Mouse (Mus musculus) limb, embryonic 11.5 days (tissue): Measurements from ENCODE around the gene Ces2b. TPM values are rescaled to one million over a fixed set of nuclear protein-coding genes. Genes with fewer than 3 reads are reported as not detected.

Experiments
- ATAC-seq: fragments of 200-750 bp; cut with Nextera tagmentation; 2 replicates; pipeline ENCODE4 v1.8.0; 2017; ENCODE audit warnings: low read depth; ENCODE audit not compliant: insufficient number of reproducible peaks, low FRiP score, low TSS enrichment
- DNase-seq: peaks from one replicate; pipeline ENCODE4 v3.0.0-alpha.2; 2015; ENCODE audit warnings: low spot score
- H3K27ac ChIP-seq: fragments of 300-500 bp; sonication (generic); replicated peaks from 2 replicates; pipeline ENCODE4 v1.5.1; 2014; ENCODE audit warnings: low read depth, mild to moderate bottlenecking, low read length
- H3K27me3 ChIP-seq: fragments of 300-500 bp; sonication (generic); 2 replicates; pipeline ENCODE4 v1.6.1; 2014; ENCODE audit warnings: mild to moderate bottlenecking, low read length, mixed read lengths; ENCODE audit not compliant: control insufficient read depth, insufficient read depth
- H3K36me3 ChIP-seq: fragments of 300-500 bp; sonication (generic); 2 replicates; pipeline ENCODE4 v1.6.1; 2014; ENCODE audit warnings: mild to moderate bottlenecking, low read length, moderate library complexity, mixed read lengths; ENCODE audit not compliant: control insufficient read depth, insufficient read depth
- H3K4me1 ChIP-seq: fragments of 300-500 bp; sonication (generic); 2 replicates; pipeline ENCODE4 v1.6.1; 2014; ENCODE audit warnings: low read length, mixed read lengths; ENCODE audit not compliant: control insufficient read depth, insufficient read depth
- H3K4me2 ChIP-seq: fragments of 300-500 bp; sonication (generic); 2 replicates; pipeline ENCODE4 v1.6.1; 2014; ENCODE audit warnings: low read depth, mild to moderate bottlenecking, moderate library complexity; ENCODE audit not compliant: severe bottlenecking
- H3K4me3 ChIP-seq: fragments of 300-500 bp; sonication (generic); 2 replicates; pipeline ENCODE4 v1.5.1; 2014; ENCODE audit warnings: low read depth, low read length
- H3K9ac ChIP-seq: fragments of 300-500 bp; sonication (generic); 2 replicates; pipeline ENCODE4 v1.6.1; 2014; ENCODE audit warnings: mild to moderate bottlenecking, low read length
- H3K9me3 ChIP-seq: fragments of 300-500 bp; sonication (generic); 2 replicates; pipeline ENCODE4 v1.6.1; 2016; ENCODE audit warnings: low read length; ENCODE audit not compliant: control insufficient read depth
- WGBS: fragments of 180-500 bp; shearing (Covaris S2); extraction: QIAGEN DNeasy Blood & Tissue Kit; methylation state at CpG from one replicate; pipeline ENCODE4 v1.1.7; 2014; 5-methylcytosine and 5-hydroxymethylcytosine counted together
- polyA plus RNA-seq: library from polyadenylated mRNA; unstranded; fragments of >200 nt; fragmentation: Nextera tagmentation; extraction: Ambion mirVana; gene quantifications from 2 replicates; pipeline ENCODE4 v1.2.1, GENCODE M21; 2014

Gene Ces2b
- 0.13 and 0.20 TPM in 2 replicates for polyA plus RNA-seq

DNA sequence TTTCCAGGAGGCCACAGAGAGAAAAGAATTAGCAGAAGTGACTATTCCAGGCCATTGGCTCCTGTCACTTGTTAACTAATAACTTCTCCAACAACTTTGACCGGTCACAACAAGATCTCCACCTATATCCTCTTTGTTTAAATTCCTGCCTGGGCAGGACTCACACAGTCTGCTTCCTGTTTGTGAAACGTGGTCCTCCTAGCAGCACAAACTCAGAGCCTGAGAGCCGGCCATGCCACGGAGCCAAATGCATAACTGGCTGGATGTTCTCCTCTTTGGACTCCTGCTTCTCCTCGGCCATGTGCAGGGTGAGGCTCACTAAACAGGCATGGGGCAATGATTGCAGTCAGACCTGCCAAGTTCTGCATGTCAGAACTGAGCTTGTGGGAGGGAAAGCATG is at the start of gene Ces2b:
TSS of gene Ces2b (plus strand) at position 133 of the 400 bp plus-strand sequence.
- no peaks in the 10 kb centered on the region for H3K9me3 ChIP-seq
- DNase-seq (no peak), ATAC-seq (no peak)
- no peak within 1 kb of the TSS for H3K9ac ChIP-seq
- H3K4me1 ChIP-seq, result no peaks in the 10 kb centered on the region
- H3K4me2 ChIP-seq, result no peak within 1 kb of the TSS
- 73% methylated on average over 5 of the region's 5 CpGs for whole genome bisulfite sequencing
- no peak within 1 kb of the TSS for H3K4me3 ChIP-seq
- no peaks in the 10 kb centered on the region for H3K27me3 ChIP-seq
- H3K27ac ChIP-seq, result no peak within 1 kb of the TSS
- H3K36me3 ChIP-seq, result no peaks in the 10 kb centered on the region

DNA sequence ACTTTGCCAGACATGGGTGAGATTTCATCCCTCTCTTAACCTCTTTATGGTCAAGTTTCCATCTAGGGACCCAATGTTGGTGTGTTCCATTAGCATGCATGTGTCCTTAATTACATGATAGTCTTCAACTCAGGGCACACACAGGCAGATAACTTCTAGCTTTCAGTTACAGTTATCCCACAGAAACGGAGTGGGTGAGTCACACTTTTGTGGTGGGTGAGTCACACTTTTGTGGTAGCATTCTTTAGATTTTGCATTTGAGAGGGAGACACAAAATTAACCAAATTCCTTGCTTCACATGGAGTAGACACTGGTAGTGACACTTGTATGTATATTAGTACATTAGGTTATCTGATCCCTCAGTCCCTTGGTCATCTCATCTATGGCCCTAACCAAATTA is 44.3 kb upstream of the Ces2b start:
- Histone ChIP-seq H3K4me3 (no peak overlapping the region), H3K27ac (no peak overlapping the region), H3K4me1 (no peaks in the 10 kb centered on the region), H3K36me3 (no peaks in the 10 kb centered on the region), H3K4me2 (no peak overlapping the region), H3K27me3 (no peaks in the 10 kb centered on the region), H3K9ac (no peak overlapping the region), H3K9me3 (no peaks in the 10 kb centered on the region)
- no peak for ATAC-seq
- no peak for DNase-seq
- WGBS, result 75% methylated on average over 1 of the region's 1 CpGs

DNA sequence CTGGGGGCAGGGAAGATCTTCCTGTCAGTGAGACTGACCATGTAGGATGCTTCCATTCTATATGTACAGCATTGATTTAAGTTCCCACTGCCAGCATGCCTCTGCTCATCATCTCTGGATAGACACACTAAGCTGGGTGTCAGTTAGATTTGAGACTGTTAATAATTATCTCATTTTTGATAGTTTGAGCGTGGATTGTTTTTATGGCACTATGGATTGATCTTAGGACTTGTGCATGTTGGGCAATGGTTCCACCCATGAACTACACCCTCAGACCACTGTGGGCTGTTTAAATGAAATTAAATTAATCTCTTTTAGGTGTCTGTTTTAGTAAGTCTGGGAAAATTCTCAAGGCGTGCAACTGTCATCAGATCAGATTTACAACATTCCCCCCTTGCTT is 42.4 kb upstream of the Ces2b start:
- H3K4me1 ChIP-seq, result no peaks in the 10 kb centered on the region
- 84% methylated on average over 2 of the region's 2 CpGs for WGBS
- ATAC-seq, result no peak
- no peak overlapping the region for H3K4me3 ChIP-seq
- DNase-seq, result no peak
- no peaks in the 10 kb centered on the region for H3K27me3 ChIP-seq
- no peak overlapping the region for H3K4me2 ChIP-seq
- H3K27ac ChIP-seq, result no peak overlapping the region
- no peak overlapping the region for H3K9ac ChIP-seq
- no peaks in the 10 kb centered on the region for H3K9me3 ChIP-seq
- H3K36me3 ChIP-seq, result no peaks in the 10 kb centered on the region

DNA sequence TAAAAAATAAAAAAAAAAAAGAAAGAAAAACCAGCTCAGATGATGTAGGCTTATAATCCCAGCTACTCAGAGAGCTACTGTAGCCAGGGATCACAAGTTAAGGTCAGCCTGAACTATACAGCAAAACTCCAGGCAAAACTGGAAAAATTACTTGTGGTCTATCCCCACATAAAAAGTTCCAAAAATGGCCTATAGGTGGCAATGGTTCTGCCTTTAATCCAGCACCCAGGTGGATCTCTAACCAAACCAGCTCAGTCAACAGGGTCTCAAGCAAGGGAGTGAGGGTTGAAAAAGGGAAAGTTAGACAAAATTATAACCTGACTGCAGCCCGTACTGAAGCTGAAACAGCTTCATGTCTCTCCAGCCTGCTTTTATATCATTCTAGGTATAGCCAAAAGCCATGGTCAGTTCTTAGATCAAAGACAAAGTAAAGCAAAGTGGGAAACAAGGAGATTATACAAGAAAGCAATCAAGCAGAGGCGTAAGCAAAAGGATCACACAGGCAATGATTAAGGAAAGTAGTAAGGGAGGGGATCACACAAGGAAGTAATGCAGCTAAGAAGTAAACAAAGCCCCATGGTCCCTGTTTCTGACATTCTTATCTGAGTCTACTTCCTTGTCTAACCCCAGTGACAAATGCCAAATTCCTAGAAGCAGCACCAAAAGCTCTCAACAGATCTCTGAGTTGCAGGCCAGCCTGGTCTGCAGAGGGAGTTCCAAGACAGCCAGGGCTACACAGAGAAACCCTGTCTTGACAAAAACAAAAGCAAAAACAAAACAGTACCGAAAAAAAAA is 41.3 kb upstream of the Ces2b start:
- WGBS, result 63% methylated on average over 3 of the region's 3 CpGs
- H3K4me1 ChIP-seq, result no peaks in the 10 kb centered on the region
- DNase-seq (no peak), ATAC-seq (no peak)
- no peaks in the 10 kb centered on the region for H3K27me3 ChIP-seq
- no peak overlapping the region for H3K4me2 ChIP-seq
- no peak overlapping the region for H3K9ac ChIP-seq
- H3K9me3 ChIP-seq, result no peaks in the 10 kb centered on the region
- H3K4me3 ChIP-seq, result no peak overlapping the region
- H3K36me3 ChIP-seq, result no peaks in the 10 kb centered on the region
- no peak overlapping the region for H3K27ac ChIP-seq

DNA sequence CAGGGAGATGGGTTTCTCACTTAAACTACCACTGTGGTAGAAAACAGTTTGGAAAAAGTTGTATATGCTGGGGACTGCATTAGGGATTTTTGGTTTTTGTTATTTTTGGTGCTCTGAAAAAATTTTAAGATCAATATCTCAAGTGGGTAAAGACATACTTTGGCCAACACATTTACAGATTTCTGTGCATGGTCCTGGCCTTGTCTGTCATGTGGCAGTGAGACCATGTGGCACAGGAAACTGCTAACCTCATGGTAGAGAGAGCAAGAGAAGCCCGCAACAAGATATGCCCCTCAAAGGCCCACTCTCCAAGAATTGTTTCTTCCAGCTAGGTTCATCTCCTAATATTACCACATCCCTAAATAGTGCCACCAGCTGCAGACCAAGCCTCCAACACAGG is 32.0 kb upstream of the Ces2b start:
- ATAC-seq (no peak), DNase-seq (no peak)
- Histone ChIP-seq H3K9me3 (no peaks in the 10 kb centered on the region), H3K36me3 (no peaks in the 10 kb centered on the region), H3K4me3 (no peak overlapping the region), H3K9ac (no peak overlapping the region), H3K4me2 (no peak overlapping the region), H3K27me3 (no peaks in the 10 kb centered on the region), H3K4me1 (no peaks in the 10 kb centered on the region), H3K27ac (no peak overlapping the region)
- WGBS, result 84% methylated on average over 1 of the region's 1 CpGs

DNA sequence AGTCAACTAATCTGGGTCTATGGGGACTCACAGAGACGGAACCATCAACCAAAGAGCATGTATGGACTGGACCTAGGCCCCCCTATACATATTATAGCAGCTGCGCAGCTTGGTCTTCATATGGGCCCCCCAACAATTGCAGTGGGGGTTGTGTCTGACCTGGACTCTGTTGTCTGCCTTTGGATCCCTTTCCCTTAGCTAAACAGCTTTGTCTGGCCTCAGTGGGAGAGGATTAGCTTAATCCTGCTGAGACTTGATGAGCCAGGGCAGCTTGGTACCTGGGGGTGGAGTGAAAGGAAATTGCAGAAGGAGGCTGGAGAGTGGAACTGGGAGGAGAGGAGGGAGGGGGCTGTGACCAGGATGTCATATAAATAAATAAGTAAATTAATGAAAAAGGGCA is 25.2 kb upstream of the Ces2b start:
- ATAC-seq, result no peak
- Histone ChIP-seq H3K27me3 (no peaks in the 10 kb centered on the region), H3K4me1 (no peaks in the 10 kb centered on the region), H3K36me3 (no peaks in the 10 kb centered on the region), H3K4me3 (no peak overlapping the region), H3K9me3 (no peaks in the 10 kb centered on the region), H3K9ac (no peak overlapping the region), H3K27ac (no peak overlapping the region), H3K4me2 (no peak overlapping the region)
- WGBS, result 42% methylated on average over 2 of the region's 2 CpGs
- DNase-seq, result no peak

DNA sequence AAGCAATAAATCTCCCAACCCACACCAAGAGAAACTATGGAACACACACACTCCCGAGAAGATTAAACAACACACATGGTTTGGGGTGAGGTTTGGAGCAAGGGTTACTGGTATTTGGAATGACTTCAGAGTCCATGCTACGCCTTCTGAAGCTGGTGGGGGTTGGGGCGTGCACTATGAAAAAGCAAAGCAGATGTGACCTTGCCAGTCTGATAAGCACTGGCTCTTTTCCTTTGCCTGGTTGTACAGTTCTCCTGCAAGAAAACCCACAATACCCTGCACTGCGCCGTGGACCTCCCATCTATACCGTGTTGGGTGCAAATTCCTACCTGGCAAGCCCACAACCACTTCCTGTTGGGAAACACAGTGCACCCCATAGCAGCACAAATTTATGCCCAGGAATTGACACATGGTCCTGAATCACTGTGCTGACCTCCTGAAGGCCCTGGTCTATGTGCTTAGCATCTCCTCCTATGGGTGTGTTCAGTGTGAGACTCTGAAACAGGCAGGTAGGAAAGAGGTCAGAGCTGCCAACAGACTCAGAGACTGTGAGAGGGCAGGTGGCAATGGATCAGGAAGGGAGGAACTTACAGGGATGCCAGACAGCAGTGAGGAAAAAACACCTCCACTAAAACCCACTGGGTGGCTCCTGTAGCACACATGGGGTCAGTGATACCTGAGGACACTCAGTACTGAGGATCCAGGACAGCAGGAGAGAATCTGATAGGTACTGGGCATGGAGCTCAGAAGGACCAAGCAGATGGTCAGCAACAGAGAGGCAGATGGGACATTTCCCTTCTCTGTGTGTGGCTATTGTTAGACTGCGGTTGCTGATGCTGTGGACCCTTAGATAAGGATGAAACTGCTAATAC is 22.6 kb upstream of the Ces2b start:
- Histone ChIP-seq H3K27ac (no peak overlapping the region), H3K4me3 (no peak overlapping the region), H3K9ac (no peak overlapping the region), H3K27me3 (no peaks in the 10 kb centered on the region), H3K4me2 (no peak overlapping the region), H3K36me3 (no peaks in the 10 kb centered on the region), H3K9me3 (no peaks in the 10 kb centered on the region), H3K4me1 (no peaks in the 10 kb centered on the region)
- ATAC-seq, result no peak
- 79% methylated on average over 7 of the region's 7 CpGs for WGBS
- no peak for DNase-seq

DNA sequence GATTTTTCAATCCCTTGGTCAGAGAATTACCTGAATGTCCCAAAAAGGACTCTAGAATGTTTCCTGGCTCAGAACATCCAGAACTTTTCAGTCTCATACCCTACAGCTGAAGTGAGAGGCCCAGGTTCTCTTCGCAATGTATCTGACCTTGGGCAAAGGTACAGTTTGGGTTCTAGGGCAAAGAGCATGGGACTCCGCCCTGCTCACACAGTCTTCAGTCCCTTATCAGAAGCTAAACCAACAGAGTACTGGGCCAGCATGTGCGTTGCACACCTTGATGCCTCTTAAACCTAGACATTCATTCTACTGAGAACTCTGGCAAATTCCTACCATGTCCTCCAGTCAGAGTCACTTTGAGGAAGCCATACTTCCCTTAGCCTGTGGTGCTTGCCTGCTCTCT is 21.9 kb upstream of the Ces2b start:
- Histone ChIP-seq H3K9me3 (no peaks in the 10 kb centered on the region), H3K4me3 (no peak overlapping the region), H3K9ac (no peak overlapping the region), H3K4me1 (no peaks in the 10 kb centered on the region), H3K36me3 (no peaks in the 10 kb centered on the region), H3K27me3 (no peaks in the 10 kb centered on the region), H3K4me2 (no peak overlapping the region), H3K27ac (no peak overlapping the region)
- DNase-seq (no peak), ATAC-seq (no peak)
- 85% methylated on average over 3 of the region's 3 CpGs for WGBS
